Mouse (Mus musculus) adrenal gland, adult (tissue): ENCODE results near the gene Jph3.

Source experiments
- DNase-seq, 2 experiments: peaks; one replicate each; pipeline ENCODE4 v3.0.0; 2022 to 2023; ENCODE audit warnings: low spot score in 1 of 2; ENCODE audit not compliant: inconsistent age in 2 of 2

The Jph3 gene

DNA sequence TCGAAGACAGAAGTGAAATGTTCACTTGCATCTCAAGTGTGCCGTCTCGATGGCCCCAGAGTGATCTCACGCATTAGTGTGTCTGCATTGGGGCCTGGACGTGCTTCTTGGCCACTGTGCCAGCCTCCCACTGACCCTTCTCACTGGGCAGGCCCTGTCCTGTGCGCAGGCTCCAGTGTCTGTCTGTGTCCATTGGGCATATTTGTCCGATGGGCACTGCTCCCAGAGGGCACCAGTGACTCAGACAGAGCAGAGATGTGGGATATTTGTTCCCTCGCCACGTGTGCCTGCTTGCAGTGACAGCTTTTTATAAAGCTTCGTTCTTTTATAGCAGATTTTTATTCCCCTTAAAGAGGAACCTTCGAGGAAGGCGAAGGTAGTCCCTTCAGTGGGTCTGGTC, 44.5 kb downstream of the Jph3 start:
- no peak for DNase-seq

DNA sequence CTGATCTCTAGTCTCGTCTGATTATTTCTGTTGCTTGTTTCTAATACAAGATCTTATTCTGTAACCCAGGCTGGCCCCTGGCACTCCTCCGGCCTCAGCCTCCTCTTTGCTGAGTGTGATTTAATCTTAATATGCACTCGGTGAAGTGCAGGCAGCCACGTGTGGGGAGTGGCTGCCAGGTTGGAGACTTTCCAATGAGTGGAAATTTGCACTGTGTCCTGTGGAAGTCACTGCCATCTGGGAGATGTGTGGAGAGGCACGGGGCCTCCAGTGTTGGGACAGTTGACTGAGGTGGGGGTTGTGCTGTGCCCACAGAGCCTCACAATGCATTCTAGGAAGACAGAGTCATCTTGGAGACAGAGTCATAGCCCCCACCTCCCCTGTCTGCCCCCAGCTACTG, 53.1 kb downstream of the Jph3 start:
- no peak for DNase-seq

DNA sequence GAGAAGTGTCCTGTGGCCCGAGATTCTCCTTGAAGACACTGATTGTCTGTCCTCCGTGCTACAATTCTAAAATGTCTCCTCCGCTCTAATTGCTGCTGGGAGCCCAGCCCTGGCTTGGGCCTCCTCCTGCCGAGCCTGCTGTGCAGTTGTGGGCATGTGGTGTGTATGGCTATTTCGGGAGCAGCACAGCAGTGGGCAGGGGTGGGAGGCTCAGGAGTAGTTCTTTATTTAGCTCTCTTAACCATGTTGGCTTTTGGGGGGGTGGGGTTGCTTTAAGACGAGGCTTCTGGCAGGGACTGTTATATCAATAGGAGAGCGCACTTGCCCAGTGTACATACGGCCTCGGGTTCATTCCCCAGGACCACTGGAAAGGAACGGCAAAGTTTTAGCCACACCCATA, 57.1 kb downstream of the Jph3 start:
- no peak for DNase-seq

DNA sequence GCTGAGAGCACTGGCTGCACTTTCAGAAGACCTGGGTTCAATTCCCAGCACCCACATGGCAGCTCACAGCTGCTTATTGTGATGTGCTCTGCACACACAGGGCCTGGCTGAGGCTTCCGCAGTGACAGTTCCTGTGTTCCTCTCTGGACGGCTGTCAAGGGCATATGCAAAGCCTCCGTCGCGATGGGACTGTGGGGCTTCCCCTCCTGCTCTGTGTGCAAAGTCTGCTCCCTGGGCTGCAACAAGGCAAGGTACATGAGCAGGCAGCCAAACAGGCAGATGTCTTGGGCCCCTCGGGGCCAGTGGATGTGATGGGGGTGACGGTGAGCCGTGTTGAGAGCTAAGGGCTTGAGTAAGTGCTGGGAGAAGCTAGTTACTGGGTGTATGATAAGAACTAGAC, 59.4 kb downstream of the Jph3 start:
- DNase-seq: peak in 1 of 2 experiments; percentile 37

DNA sequence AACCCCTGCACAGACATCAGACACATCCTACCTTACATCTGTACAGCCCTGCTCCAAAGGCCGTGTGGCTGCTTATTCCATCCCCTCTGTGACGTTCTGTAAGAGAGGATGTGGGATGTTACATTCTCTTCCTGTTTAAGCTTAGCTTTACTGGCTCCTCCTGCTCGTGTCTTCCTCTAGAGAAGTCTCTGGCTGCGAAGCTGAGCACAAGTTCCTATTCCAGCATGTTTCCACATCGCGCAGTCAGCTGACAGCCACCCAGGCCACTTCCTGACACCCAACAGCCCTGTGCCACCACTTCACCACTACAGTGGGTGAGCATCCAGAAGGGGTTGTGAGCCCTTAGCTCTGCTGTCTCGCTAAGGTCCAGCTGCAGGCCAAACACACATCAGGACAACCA, 62.7 kb downstream of the Jph3 start:
- DNase-seq: no peak

DNA sequence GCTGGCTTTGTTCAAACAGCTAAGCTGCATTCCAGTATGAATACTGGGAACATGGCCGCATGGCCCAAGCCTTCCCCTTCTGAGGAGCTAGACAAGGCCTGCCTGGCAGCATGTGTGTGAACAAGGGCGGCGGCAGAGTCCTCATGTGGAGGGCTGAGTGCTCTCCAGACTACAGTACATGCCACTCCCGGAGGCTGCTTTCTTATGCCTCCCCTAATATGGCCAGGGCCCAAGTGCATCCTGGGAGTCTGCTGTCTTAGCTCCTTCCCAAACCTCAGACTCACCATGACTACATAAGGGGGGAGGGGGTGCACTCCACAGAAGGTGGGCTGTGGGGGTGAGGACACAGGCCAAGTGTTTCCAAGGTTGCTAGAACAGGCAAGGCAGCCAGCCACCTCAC, 63.2 kb downstream of the Jph3 start:
- DNase-seq: no peak

DNA sequence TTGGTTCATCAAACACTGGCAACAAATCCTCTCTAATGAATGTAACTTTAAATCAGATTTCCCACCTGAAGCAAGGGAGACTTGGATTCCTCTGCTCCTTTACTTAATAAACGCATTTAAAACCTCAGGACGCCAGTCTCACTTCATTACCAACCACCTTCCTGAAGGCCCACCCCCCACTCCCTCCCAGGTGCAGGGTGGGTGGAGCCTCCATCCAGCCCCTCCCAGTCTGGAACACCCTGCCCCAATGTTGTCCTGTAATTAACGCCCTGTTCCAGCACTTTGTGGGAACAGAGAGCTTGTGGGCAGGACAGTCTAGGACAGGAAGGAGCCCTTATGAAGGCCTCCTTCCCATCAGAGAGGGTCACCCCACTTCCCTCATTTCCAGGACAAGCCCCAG, 64.7 kb downstream of the Jph3 start:
- DNase-seq: no peak

DNA sequence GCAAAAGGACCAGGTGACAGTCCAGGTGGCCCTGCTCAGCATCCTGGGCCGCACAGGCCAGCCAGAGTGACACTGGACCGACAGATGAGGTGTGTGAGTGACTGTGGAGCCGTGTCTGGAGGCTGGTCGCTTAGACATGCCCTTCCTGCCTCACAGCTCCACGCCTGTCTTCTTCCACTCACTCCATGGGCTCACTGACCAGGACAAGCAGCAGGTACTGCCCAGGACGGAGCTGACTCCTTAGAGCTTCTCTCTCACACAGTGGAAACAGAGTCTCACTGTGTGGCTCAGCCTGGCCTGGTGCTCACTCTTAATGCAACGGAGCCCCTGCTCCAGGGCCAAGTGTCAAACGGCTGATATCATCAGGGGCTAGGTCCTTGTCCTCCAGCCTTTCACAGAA, 66.0 kb downstream of the Jph3 start:
- no peak for DNase-seq

DNA sequence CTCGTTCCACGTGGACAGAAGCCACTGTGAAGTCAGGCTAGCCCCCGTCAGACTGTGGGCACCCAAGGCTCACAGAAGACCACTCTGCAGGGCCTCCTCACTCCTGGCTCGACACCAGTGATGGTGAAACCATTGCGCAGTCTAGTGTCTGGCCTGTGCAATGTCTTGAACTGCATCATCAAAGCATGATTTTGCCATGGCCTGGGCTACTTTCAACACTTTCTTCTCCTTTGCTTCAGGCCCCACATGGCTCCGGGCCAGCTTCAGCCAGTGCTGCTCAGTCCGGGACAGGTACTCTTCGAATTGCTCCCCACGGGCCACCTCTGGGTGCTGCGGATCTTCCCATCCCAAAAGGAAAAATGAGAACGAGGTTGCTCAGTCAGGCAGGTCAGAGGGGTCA, 67.0 kb downstream of the Jph3 start:
- peak in 1 of 2 experiments; percentile 37 for DNase-seq

DNA sequence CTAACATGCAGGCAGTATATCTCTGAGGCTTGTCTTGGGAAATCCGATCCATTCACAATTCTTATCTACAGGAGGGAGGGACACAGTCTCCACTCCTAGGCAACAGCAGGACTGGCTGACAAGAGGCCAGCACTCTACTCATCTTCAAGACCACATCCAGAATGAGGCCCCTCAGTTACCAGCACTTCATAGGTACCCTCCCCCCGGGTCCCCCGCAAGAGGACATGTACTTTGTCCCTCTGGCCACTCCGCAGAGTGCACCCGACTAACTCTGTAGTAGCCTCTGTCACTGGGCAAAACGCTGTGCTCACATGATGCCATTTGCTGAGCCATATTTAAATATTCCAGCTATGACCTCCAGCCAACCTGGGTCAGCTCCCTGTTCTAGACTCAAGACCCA, 69.0 kb downstream of the Jph3 start:
- no peak for DNase-seq

DNA sequence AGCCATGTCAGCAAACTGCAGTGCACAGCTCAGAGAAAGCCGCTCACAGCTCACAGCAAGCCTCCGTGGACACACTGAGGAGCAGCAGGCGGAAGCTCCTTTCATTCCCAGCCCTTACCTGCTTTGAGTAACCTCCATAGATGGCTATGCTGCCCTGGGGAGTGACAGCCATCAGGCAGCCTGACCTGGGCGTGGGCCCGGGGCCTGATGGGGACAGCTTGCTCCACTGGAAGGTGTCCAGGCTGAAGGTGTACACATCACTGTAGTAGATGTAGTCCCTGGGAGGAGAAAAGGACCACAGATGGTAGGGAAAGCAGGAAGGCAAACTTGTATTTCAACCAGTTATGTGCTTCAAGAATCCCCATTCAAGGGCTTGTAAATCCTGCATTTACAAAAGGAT, 75.4 kb downstream of the Jph3 start:
- DNase-seq: no peak

DNA sequence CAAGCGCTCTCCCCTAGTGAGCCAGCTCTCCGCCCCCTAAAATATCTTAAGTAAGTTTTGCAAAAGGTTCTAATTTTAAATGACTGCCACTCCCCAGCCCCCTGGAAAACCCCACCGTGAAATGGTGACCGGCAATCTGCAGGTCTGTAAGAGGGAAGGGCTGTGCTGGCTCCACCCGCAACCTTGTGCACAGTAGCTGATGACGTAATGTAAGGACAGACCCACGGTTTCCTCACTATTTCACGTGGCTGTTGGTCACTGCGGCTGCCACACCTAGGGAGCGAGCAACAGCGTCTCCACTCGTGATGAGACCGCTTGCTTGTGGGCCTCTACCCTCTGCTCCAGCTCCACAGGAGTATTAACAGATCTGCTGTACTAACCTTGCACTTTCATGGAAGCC, 76.7 kb downstream of the Jph3 start:
- no peak for DNase-seq

DNA sequence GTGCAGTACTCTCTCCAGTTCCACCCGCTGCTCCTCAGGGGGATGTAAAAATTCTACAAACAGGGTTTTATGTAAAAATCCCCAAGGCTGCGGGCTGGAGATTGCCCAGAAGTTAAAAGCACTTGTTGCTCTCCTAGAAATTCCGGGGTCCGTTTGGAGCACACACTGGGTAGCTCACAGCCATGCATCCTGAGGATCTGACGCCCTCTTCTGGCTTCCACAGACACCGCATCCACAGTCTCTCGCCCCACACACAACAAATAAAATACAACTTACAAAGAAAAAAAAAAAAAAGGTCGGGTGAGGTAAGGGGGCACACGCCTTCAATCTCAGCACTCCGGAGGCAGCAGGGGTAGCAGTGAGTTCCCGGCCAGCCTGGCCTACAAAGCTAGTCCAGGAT, 78.6 kb downstream of the Jph3 start:
- no peak for DNase-seq

DNA sequence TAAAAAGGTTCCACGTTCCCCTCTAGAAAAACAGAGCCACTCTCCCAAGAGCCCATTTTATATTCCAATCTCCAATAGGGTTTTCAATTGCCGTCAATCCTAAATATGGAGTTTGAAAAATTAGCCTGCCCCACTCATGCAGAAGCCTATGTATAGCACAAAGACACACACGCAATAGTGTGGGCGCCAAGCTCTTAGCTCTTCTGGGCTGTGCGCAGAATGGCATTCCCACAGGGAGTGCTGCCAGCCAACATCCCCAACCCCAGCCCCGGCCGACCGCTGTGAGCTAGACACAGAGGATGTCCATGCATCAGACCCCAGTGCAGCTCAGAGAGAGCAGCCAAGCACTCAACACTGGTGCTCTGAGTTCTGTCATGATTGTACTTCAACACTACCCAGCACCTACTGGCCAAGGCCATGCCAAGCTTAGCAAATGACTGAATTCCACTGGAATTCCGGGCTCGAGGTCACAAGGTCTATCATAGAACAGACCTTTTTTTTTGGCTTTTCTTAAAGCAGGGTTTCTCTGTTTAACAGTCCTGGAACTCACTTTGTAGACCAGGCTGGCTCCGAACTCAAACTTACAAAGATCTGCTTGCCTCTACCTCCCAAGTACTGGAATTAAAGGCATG, 80.2 kb downstream of the Jph3 start:
- DNase-seq: peak; percentile 60 to 62

DNA sequence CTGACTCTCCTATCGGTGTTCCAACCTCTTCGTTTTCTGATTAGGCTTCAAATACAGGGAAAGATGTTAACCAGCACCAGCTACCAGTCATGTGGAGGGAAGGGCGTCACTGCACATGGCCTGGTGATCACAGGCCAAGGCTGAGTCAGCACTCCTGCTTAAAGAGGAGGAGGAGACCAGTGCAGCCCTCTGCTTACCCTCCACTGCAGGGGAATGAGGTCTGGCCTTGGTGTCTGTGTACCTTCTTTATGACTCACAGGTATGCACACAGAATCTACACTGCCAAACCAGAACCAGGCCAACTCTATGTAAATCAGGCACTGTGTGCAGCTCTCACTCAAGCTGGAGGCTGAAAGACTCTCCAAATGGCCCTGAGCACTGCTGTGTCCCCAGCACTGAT, 82.1 kb downstream of the Jph3 start:
- DNase-seq: no peak

DNA sequence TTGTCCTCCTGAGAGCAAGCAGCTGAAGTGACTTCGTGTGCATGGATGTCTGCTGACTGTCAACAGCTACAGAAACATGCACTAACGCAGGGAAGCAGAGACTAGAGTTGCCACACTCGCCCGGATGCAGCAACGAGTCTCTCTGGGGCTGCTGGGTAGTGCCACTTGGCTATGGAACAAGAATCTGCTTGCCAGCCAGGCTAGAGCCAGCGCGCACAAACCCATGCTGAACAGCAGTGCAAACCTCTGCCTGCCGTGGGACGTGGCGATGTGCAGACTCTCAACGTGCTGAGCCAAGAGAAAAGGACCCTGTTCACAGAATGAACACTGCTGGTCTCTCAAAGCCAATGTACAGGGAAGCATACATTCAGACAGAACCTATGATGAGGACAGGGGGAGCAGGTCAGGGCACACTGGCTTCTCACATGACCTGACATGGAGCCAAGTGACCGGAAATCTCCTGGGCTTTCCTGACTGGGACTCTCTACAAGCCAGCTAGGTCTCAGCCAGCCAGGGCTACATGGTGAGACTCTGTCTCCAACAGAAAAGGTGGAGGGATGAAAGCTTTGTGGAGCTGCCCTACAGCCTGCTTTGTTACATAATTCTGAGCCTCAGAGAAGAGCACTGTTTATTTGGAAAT, 82.6 kb downstream of the Jph3 start:
- DNase-seq: peak in 1 of 2 experiments; percentile 49

DNA sequence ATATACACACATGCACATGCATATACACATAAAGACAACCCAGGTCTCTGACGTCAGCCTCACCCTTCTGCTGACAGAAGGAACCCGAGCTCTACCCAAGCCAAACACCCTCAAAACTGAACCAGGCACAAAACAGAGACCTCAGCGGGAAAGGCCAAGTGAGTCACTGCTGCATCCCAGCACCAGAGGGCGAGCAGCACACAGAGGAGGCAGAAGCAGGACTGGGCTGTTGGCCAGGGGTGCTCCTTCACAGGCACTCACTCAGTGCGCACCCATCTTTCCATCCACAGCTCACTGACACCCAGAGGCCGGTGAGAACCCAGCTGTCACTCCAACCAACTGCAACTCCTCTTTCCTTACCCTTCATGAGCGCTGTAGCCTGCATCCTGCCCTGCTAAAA, 88.8 kb downstream of the Jph3 start:
- DNase-seq: no peak

DNA sequence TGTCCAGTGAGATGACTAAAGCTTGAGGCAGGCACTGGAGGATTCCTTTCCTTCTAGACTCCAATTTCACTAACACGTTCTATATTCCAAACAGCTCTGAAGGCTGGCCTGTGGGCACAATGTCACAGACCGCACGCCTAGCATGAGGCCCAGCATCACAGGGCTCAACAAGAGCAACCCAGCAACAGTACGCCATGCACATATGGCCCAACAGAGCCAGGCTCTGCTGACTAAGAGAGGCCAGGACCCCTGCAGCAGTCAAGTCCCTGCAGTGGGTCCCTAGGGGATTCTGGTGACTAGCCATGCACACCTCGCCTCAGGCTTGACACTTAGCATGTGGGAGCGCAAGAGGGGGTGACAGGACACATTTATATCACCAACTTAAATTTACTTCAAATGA, 91.4 kb downstream of the Jph3 start:
- DNase-seq: no peak

DNA sequence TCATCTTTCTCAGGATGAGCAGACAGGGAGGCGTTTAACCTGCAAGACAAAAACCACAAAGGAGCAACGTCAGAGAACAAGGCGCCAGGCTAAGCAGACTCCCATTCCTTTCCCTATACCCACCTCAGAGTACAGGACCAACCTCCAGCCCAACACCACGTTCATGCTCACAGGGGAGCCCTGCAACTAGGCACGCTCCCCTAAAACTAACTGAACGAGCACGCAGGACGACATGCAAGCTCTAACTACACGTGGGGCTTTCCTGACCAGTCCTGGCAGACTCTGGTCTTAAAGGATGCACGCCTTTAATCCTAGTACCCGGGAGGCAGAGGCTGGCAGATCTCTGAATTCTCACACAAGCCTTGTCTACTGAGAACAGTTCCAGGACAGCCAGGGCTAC, 91.9 kb downstream of the Jph3 start:
- no peak for DNase-seq

DNA sequence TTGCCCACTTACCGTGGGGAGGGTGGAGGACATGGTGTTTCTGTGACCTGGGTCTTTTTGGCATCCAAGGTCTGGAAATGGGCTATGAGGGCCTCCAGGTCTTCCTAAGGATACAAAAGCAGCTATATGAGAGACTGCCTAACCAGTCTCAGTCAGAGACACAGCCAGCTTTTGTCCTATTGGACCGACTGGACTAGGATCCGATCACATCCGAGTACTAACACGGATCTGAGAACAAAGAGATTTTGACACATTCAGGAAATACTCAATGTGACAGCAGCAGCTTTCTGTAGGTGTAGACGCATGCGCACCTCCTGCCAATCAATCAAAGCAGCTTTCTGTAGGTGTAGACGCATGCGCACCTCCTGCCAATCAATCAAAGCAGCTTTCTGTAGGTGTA, 92.3 kb downstream of the Jph3 start:
- no peak for DNase-seq

DNA sequence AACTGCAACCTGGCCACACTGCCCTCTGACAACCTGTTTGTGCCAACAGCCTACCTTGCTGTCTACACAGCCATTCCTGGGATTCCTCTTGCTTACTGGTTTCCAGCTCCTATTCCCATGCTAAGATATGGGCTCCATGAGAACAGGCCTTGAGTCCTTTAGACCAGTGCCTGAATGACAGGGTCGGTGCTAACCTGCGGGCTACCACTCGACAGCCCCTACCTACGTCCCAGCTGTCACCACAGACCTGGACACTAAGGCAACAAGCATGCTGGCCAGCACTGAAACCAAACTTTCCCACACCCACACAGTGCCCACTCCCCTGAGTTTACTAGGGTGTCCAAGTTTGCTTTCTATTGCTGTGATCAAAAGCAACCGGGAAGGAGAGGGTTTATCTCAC, 98.3 kb downstream of the Jph3 start:
- DNase-seq: no peak

DNA sequence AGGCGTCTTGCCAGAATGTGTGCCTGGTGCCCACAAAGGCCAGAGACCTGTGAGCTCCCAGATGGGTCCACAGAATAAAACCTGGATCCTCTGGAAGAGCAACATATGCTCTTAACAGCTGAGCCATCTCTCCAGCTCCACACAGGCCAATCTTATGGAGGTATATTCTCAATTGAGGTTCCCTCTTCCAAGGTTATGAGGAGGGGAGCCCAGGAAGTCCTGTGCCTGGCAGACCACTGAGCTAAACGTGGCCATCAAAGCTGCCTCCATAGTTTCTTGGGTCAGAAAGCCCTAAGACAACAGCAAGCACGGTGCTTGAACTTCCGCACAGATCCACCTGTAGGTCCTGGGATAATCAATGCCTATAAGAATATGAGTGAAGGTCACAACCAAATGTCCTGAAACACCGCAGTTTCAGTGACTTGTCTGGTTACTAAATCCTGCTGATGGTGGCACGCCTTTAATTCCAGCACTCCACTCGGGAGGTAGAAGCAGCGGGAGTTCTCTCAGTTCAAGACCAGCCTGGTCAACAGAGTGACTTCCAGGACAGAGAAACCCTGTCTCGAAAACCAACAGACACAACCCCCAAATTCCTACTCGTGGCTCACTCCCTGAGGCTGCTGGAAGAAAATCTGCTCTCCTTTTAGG, 99.1 kb downstream of the Jph3 start:
- DNase-seq: no peak
